Mouse (Mus musculus): Measurements from ENCODE around the gene Clhc1. TPM values are rescaled to one million over a fixed set of nuclear protein-coding genes. Genes with fewer than 3 reads are reported as not detected.

Clhc1 gene
- 1.5 TPM for polyA plus RNA-seq (2014; fragmentation: Illumina TruSeq; extraction: RNeasy Lipid Tissue Mini Kit (QIAGEN cat#74804); ENCODE audit: low read depth, low replicate concordance)

GRCm38 (mm10) chr11:29547752-29548503, at the start of gene Clhc1, which contains the start of gene Rps27a:
Clhc1 (plus strand) TSS chr11:29547950.
Rps27a (minus strand) TSS chr11:29548109.

DNA sequence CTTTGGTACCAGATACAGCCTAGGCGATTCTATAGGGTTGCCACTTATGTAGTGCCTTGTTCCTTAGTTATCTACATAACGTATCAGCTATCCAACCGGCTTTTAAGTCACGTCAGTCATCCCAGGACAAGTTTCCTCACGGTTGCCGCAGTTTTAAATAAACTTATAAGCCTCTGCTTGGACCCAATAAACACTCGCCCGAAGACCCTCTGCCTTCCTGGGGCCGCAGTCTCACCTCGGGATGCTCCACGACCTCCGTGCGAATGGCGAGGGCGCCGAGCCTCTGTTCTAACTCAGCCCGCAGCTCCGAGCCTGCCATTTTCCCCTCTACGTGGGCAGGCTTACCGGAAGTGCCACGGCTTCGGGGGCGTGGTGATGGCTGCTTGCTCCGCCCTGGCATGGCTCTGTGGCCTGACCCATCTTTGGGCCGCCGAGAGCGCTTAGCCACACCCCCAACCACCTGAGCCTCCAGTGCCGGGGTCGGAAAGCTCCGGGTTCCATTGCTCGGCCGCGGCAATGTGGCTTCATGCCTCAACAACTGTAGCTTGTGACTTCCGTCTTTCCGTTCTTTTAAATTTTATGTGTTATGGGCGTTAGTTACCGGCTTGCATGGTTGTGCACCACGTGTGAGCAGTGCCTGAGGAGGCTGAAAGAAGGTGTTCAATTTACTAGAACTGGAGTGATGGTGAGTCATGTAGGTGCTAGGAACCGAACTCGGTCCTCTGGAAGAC, 32.9 kb upstream of the Clhc1 start, which contains the start of gene Prorsd1:
Gene Prorsd1 (minus strand): TSS at position 352 of the 731 bp plus-strand sequence.

DNA sequence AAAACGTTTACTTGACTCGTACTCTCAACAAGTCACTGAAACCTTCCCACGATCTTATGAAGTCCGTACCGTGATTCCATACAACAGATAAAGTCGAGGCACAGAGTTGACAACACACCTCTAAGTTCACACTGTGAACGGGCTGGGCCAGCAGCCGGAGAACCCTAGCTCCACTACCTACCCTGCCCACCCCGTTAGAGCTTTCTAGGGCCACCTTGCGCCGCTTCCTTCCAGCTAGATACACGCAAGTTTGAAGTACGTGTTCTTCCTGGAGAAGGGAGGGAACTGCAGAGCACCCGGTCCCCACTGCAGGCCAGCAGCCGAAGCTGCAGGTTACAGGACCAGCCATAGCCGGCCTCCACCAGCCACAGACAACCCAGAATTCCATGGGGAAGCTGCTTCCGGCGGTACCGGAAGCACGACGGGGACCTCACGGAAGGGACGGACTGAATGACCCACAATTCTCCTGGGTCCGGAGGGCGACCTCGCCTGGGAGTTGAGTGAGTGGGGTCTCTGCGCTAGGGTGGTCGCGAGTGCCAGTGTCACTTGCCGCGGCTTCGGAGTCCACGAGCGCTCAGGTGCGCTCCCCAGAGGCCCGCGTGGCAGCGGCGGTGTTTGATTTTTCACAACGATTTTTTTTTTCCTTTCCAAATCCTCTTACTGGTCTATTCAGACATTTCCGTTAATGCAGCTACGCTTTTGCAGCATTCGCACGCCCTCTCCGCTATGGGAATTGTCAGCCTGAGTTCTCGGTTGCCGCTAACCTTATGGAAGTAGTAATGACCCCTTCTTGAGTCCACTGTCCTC, 21.6 kb upstream of the Clhc1 start, which contains the start of gene Mtif2:
Gene Mtif2 (plus strand): TSS at position 421 of the 807 bp plus-strand sequence.

Other genes with a start within 250 kb of the Clhc1 start
- 11.9 TPM for gene Ccdc88a, start 174.3 kb upstream of the Clhc1 start, polyA plus RNA-seq (2014; fragmentation: Illumina TruSeq; extraction: RNeasy Lipid Tissue Mini Kit (QIAGEN cat#74804); ENCODE audit: low read depth, low replicate concordance)
- gene Prorsd1, start 32.9 kb upstream of the Clhc1 start, polyA plus RNA-seq (2014; fragmentation: Illumina TruSeq; extraction: RNeasy Lipid Tissue Mini Kit (QIAGEN cat#74804); ENCODE audit: low read depth, low replicate concordance), result 60.7 TPM
- gene Mtif2, start 21.5 kb upstream of the Clhc1 start, polyA plus RNA-seq (2014; fragmentation: Illumina TruSeq; extraction: RNeasy Lipid Tissue Mini Kit (QIAGEN cat#74804); ENCODE audit: low read depth, low replicate concordance), result 93.8 TPM
- 1,784 TPM for gene Rps27a, start 159 bp downstream of the Clhc1 start, polyA plus RNA-seq (2014; fragmentation: Illumina TruSeq; extraction: RNeasy Lipid Tissue Mini Kit (QIAGEN cat#74804); ENCODE audit: low read depth, low replicate concordance)
- 417 TPM for gene Rtn4, start 145.0 kb downstream of the Clhc1 start, polyA plus RNA-seq (2014; fragmentation: Illumina TruSeq; extraction: RNeasy Lipid Tissue Mini Kit (QIAGEN cat#74804); ENCODE audit: low read depth, low replicate concordance)